Mouse (Mus musculus): ENCODE data around the gene Ndnf. TPM values are rescaled to one million over a fixed set of nuclear protein-coding genes. Genes with fewer than 3 reads are reported as not detected.

Ndnf gene
- total RNA-seq (2012; rRNA removed) (under 0.01 TPM in 1 of 2 replicates, not detected in the other), total RNA-seq (2014; rRNA removed) (0.03 TPM in 1 of 2 replicates, not detected in the other), polyA plus RNA-seq (2012; ENCODE audit: insufficient read length, low read depth) (not detected in 2 replicates)

GRCm38 (mm10) chr6:65671451-65671850 lies at the start of gene Ndnf:
Gene Ndnf (plus strand): TSS chr6:65671590.
- Histone ChIP-seq H3K4me3 (replicated peaks in 1 of 3; ENCODE audit: low read depth in 2 of 3, low read length in 2 of 3, poor library complexity in 1 of 3) (peak within 1 kb of the TSS in 2 of 3 experiments; percentile 32 to 37), H3K36me3 (replicated peaks in 1 of 2; ENCODE audit: control insufficient read depth in 1 of 2, insufficient read depth in 1 of 2, low read length in 1 of 2) (no peaks in the 10 kb centered on the region), H3K79me2 (replicated peaks; ENCODE audit: control insufficient read depth, extremely low read depth, insufficient read depth, poor library complexity, severe bottlenecking) (no peaks in the 10 kb centered on the region), H3K27ac (ENCODE audit: insufficient read depth, low read depth) (no peak within 1 kb of the TSS), H3K9ac (ENCODE audit: insufficient read depth, low read depth) (no peak within 1 kb of the TSS), H3K27me3 (replicated peaks) (no peaks in the 10 kb centered on the region), H3K4me2 (ENCODE audit: insufficient read depth, low read depth, poor library complexity, severe bottlenecking) (peak within 1 kb of the TSS; percentile 12; the same call in 1 of the 2 replicates), H3K4me1 (ENCODE audit: control insufficient read depth in 1 of 2, insufficient read depth in 2 of 2) (peaks cover 5 to 9% of the 10 kb centered on the region in 2 experiments; a peak in 3 of 4 replicates), H3K9me3 (replicated peaks; ENCODE audit: low read length) (peaks cover 11% of the 10 kb centered on the region)
- in situ Hi-C loops (cut with MboI; ENCODE audit: low pct_ligation_motif_present, low pct_unique_long_range_greater_than_20kb, low sequenced_read_pairs) (loop anchor here (25.0 kb wide), 1 partner anchor 866 kb away; the partner anchor contains the start of gene Mad2l1), dilution Hi-C loops (cut with MboI; ENCODE audit: extremely low pct_ligation_motif_present, extremely low pct_unique_long_range_greater_than_20kb, low sequenced_read_pairs) (no loop called here)
- no peak for DNase-seq (ENCODE audit: extremely low read depth)
- TF ChIP-seq RCOR1 (conservative IDR thresholded peaks at IDR 0.05; ENCODE audit: low read depth, low read length) (no peak), ZKSCAN1 (IDR thresholded peaks at IDR 0.05; ENCODE audit: borderline replicate concordance, low read depth, low read length) (no peak), CTCF (conservative IDR thresholded peaks at IDR 0.05 in 1 of 2, IDR thresholded peaks at IDR 0.05 in 1 of 2; ENCODE audit: low read depth in 2 of 2, low read length in 2 of 2) (no peak), USF2 (conservative IDR thresholded peaks at IDR 0.05; ENCODE audit: low read depth, low read length) (no peak), PAX5 (IDR thresholded peaks at IDR 0.05; ENCODE audit: low read length) (no peak), TBP (conservative IDR thresholded peaks at IDR 0.05; ENCODE audit: low read depth, low read length) (no peak), NRF1 (IDR thresholded peaks at IDR 0.05; ENCODE audit: low read depth, low read length) (no peak)

- no peak for DNase-seq (ENCODE audit: extremely low read depth)
- H3K9ac ChIP-seq (ENCODE audit: insufficient read depth, low read depth) = no peak overlapping the region
- no peaks in the 10 kb centered on the region for H3K27me3 ChIP-seq (replicated peaks)
- H3K36me3 ChIP-seq (replicated peaks in 1 of 2; ENCODE audit: control insufficient read depth in 1 of 2, insufficient read depth in 1 of 2, low read length in 1 of 2) = no peaks in the 10 kb centered on the region
- no peaks in the 10 kb centered on the region for H3K4me1 ChIP-seq (ENCODE audit: control insufficient read depth in 1 of 2, insufficient read depth in 2 of 2)
- TF ChIP-seq CHD1 (IDR thresholded peaks at IDR 0.05; ENCODE audit: low read depth, low read length) (no peak), KAT2A (IDR thresholded peaks at IDR 0.05; ENCODE audit: insufficient replicate concordance, low read length) (no peak), JUN (IDR thresholded peaks at IDR 0.05; ENCODE audit: insufficient read depth, low read depth, low read length) (no peak)
- no peaks in the 10 kb centered on the region for H3K9me3 ChIP-seq (replicated peaks; ENCODE audit: low read length)
- no peak overlapping the region for H3K4me3 ChIP-seq (replicated peaks in 1 of 3; ENCODE audit: low read depth in 2 of 3, low read length in 2 of 3, poor library complexity in 1 of 3)
- dilution Hi-C loops (cut with MboI; ENCODE audit: extremely low pct_ligation_motif_present, extremely low pct_unique_long_range_greater_than_20kb, low sequenced_read_pairs) (no loop called here), in situ Hi-C loops (cut with MboI; ENCODE audit: low pct_ligation_motif_present, low pct_unique_long_range_greater_than_20kb, low sequenced_read_pairs) (no loop called here)
- no peak overlapping the region; the same call in 1 of the 2 replicates for H3K4me2 ChIP-seq (ENCODE audit: insufficient read depth, low read depth, poor library complexity, severe bottlenecking)
- no peaks in the 10 kb centered on the region for H3K79me2 ChIP-seq (replicated peaks; ENCODE audit: control insufficient read depth, extremely low read depth, insufficient read depth, poor library complexity, severe bottlenecking)
- no peak overlapping the region for H3K27ac ChIP-seq (ENCODE audit: insufficient read depth, low read depth)
These were observed 48.2 kb upstream of the Ndnf start for GRCm38 (mm10) chr6:65623016-65623715.

GRCm38 (mm10) chr6:65630578-65630977 lies 40.8 kb upstream of the Ndnf start:
- H3K4me2 ChIP-seq (ENCODE audit: insufficient read depth, low read depth, poor library complexity, severe bottlenecking) = no peak overlapping the region
- H3K9ac ChIP-seq (ENCODE audit: insufficient read depth, low read depth) = no peak overlapping the region
- H3K27ac ChIP-seq (ENCODE audit: insufficient read depth, low read depth) = no peak overlapping the region
- H3K36me3 ChIP-seq (replicated peaks in 1 of 2; ENCODE audit: control insufficient read depth in 1 of 2, insufficient read depth in 1 of 2, low read length in 1 of 2) = no peaks in the 10 kb centered on the region
- peaks cover 1% of the 10 kb centered on the region for H3K9me3 ChIP-seq (replicated peaks; ENCODE audit: low read length)
- H3K79me2 ChIP-seq (replicated peaks; ENCODE audit: control insufficient read depth, extremely low read depth, insufficient read depth, poor library complexity, severe bottlenecking) = no peaks in the 10 kb centered on the region
- no peak for DNase-seq (ENCODE audit: extremely low read depth)
- TF ChIP-seq ZNF384 (IDR thresholded peaks at IDR 0.05; ENCODE audit: low read depth, low read length) (no peak), KAT2A (IDR thresholded peaks at IDR 0.05; ENCODE audit: insufficient replicate concordance, low read length) (no peak)
- H3K4me3 ChIP-seq (replicated peaks in 1 of 3; ENCODE audit: low read depth in 2 of 3, low read length in 2 of 3, poor library complexity in 1 of 3) = no peak overlapping the region
- dilution Hi-C loops (cut with MboI; ENCODE audit: extremely low pct_ligation_motif_present, extremely low pct_unique_long_range_greater_than_20kb, low sequenced_read_pairs) = no loop called here
- no peaks in the 10 kb centered on the region for H3K27me3 ChIP-seq (replicated peaks)
- in situ Hi-C loops (cut with MboI; ENCODE audit: low pct_ligation_motif_present, low pct_unique_long_range_greater_than_20kb, low sequenced_read_pairs) = no loop called here
- H3K4me1 ChIP-seq (ENCODE audit: control insufficient read depth in 1 of 2, insufficient read depth in 2 of 2) = peaks cover 3 to 38% of the 10 kb centered on the region in 2 experiments; a peak in 3 of 4 replicates
